Mouse (Mus musculus): ENCODE measurements around the gene Aldoc. TPM values are rescaled to one million over a fixed set of nuclear protein-coding genes. Genes with fewer than 3 reads are reported as not detected.
"Not testable (repeated sequence)": the region's sequence is repeated elsewhere in the genome, so short reads cannot be mapped to it uniquely, and the experiment has no call there.

Gene Aldoc
- 100 to 1,000 TPM; 852 to 862 TPM for total RNA-seq (2021)

DNA sequence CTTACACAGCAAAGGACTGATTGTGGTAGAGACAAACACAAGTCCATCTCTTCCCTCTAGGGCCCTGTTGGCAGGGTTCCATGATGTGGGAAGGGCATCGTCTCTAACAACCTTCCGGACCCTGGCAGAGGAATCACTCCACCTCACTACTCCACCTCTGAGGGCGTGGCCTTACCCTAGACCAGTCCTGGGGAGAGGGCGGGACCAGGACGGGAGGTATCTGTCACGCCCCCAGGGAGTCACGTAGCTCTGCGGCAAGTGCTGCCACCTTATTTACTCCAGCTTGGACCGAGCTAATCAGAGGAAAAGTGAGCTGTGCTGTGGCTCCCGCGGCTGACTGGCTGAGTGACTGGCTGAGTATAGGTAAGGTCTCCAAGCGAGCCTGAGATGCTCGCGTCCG is at the start of gene Aldoc:
Gene Aldoc, plus strand, starts transcription at position 109 of the 400 bp plus-strand sequence.
- DNase-seq (ENCODE audit: extremely low spot score in 1 of 2, low spot score in 1 of 2), result peak; percentile 32 to 51

DNA sequence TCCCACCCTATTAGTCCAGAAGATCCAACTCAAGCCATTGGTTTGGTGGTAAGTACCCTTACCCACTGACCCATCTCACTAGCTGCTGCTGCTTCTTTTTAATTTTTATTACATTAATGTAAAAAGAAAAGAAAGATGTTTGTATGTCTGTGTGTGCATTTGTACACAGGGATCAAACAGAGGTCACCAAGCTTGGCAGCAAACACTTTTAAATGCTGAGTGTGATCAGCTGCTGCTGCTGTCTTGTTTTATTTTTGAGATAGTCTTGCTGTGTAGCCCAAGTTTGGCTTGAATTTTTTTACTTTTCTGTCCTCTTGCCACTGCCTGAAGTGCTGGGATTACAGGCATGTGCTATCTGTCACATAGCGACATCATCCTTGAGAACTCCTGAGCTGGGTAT is 47.2 kb upstream of the Aldoc start:
- no peak for DNase-seq (ENCODE audit: extremely low spot score in 1 of 2, low spot score in 1 of 2)

DNA sequence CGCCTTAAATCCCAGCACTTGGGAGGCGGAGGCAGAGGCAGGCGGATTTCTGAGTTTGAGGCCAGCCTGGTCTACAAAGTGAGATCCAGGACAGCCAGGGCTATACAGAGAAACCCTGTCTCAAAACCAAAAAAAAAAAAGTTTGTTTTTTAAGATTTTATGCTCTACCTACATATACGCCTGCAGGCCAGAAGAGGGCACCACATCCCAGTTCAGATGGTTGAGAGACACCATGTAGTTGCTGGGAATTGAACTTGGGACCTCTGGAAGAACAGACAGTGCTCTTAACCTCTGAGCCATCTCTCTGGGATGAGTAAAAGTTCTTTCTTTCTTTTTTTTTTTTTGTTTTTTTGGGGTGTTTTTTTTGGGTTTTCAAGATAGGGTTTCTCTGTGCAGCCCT is 46.6 kb upstream of the Aldoc start:
- not testable (repeated sequence) for DNase-seq (ENCODE audit: extremely low spot score in 1 of 2, low spot score in 1 of 2)

DNA sequence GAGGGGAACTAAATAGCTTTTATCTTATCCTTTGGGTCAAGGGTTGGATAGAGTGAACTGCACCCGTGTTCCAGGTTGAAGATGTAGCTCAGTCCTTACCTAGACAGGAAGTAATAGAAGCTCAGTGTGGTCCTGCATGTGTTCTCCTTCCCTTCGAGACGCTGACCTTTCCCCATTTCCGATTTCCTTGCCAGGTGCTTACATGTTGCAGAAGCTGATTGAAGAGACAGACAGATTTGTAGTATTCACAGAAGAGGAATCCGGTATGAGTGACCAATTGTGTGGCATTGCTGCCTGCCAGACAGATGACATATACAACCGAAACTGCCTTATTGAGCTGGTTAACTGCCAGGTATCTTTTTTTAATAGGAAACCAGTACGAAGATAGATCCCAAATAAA is 43.9 kb upstream of the Aldoc start:
- no peak for DNase-seq (ENCODE audit: extremely low spot score in 1 of 2, low spot score in 1 of 2)

DNA sequence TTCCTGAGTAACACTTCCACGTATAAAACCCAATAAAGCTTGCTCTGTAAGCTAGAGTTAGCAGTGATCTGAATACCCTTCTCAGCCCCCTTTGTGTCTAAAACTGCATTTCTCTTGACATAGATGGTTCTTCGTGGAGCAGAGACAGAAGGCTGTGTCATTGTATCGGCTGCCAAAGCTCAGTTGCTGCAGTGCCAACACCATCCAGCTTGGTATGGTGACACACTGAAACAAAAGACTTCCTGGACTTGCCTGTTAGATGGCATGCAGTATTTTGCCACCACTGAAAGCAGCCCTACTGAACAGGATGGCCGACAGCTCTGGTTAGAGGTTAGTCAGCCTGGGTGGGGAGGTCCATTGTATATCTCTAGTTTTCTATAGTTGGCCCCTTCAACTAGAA is 43.2 kb upstream of the Aldoc start:
- DNase-seq (ENCODE audit: extremely low spot score in 1 of 2, low spot score in 1 of 2), result no peak

DNA sequence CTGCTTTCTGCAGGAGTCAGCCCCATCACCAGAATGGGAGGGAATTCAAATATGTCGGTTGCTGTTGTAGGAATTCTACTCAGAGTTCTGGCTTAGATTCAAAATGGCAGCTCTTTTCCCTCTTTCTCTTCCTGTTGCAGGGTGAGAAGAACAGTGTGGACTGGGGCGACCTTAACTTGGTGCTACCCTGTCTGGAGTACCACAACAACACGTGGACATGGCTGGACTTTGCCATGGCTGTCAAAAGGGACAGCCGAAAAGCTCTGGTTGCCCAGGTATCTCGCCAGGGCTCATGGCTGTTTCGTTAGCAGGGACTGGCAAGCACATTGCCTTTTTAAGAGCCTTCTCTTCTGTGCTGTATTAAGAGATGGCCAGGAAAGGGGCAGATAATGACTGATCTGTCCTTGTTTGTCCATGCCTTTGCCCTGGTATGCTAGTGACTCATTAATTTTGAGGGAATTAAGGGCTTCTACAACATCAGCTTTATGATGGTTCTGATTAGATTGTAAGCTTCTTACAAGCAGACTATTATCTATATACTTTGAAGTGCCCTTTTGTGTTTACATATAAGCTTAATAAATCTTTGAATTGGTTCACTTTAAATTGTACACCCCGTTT is 33.5 kb upstream of the Aldoc start:
- no peak for DNase-seq (ENCODE audit: extremely low spot score in 1 of 2, low spot score in 1 of 2)

DNA sequence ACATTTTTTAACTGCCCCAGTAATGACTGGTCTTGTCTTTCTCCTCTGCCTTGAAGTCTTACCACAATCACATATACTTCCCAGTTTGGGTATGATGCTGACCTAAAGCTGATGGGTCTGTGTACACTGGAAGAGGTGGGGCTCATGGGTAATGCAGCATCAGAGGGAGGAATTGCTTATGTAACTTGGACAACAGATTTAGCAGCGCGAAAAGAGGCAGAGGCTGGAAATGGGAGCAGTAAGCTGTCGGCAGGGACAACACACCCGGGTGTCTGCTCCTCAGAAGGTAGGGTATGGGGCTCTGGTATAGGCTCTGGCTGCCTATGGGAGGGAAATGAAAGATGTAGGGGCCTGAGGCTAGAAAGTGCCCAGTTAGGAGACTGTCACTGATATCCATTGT is 32.1 kb upstream of the Aldoc start, which contains the start of gene BC030499:
Gene BC030499, plus strand, starts transcription at position 188 of the 400 bp plus-strand sequence.
- no peak for DNase-seq (ENCODE audit: extremely low spot score in 1 of 2, low spot score in 1 of 2)

DNA sequence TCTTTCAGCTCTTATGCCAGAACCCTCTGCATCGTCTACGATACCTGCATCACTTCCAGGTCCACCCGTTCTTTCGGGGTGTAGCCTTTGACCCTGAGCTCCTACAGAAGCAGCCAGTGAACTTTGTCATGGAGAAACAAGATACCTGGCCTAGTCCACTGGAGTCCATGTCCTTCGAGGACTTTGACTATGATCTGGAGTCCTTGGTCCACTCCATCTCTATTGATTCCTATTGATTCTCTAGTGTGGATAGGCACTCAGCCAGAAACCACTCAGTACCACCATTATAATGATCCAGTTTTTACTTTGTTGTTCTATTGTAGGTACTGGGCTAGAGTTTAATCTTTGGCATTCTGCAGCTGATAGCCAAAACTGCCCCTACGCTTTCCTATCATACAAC is 28.2 kb upstream of the Aldoc start:
- no peak for DNase-seq (ENCODE audit: extremely low spot score in 1 of 2, low spot score in 1 of 2)

DNA sequence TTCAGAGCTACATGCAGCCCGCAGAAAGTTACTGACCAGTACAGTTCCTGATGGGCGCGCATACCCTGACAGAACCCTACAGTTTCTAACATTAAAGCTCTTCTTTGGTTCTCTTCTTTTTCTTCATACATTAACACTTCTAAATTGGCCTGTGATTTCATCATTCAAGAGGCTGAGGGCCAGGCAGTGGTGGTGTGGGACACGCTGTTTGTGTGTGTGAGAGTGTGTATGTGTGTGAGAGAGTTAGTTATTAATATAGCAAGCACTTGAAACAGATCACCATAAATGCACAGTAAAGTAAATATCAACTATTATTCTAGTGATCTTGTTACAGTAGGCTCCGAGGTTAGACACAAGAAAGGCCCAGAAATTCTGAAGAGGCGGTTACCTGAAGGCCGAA is 21.9 kb upstream of the Aldoc start:
- DNase-seq (ENCODE audit: extremely low spot score in 1 of 2, low spot score in 1 of 2), result no peak

DNA sequence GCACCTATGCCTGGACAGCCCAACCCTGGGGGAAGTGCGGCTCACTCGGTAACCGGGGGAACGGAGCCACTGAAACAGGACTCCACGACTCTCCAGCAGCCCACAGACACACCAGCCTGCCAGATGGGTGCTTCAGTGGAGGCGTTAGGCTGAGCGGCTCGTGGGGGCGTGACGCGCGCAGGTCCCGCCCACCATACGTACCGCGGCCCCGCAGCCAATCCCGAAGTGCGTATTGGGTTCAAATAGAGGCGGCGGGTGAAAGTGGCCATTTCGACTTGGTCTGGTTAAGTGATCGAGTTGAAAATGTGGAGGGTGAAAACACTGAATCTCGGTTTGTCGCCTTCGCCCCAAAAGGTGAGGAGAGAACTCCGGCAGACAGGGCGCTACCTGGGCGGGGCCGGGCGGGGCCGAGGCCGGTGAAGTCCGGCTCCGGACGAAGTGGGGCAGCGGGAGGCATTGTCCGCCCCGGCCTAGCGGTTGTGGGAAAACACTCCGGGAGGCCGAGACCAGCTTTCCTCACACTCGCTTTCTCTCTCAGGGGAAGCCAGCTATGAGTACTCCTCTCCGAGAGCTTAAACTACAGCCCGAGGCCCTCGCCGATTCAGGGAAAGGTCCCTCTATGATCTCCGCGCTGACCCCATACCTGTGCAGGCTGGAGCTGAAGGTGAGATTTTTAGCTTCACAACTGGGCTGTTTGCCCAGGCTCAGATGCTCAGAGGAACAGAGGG is 21.2 kb upstream of the Aldoc start, which contains the start of gene Spag5:
Gene Spag5, plus strand, starts transcription at position 173 of the 728 bp plus-strand sequence.
- peak; percentile 73 to 77 for DNase-seq (ENCODE audit: extremely low spot score in 1 of 2, low spot score in 1 of 2)

DNA sequence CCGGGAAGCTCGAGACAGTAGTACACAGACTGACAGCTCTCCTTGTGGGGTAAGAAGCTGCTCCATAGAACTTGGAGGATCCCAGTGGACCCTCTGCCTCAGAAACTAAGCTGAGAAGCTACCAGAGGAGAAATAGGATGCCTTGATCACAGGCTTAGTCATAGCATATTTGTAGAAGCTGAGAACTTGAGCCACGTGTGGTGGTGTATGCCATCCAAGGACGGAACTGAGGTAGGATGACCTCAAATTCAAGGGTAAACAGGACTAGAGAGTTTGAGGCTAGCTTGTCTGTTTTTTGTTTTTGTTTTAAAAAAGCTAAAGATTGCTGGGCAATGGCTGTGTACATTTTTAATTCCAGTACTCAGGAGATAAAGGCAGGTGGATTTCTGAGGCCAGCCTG is 17.5 kb upstream of the Aldoc start:
- DNase-seq (ENCODE audit: extremely low spot score in 1 of 2, low spot score in 1 of 2), result no peak

DNA sequence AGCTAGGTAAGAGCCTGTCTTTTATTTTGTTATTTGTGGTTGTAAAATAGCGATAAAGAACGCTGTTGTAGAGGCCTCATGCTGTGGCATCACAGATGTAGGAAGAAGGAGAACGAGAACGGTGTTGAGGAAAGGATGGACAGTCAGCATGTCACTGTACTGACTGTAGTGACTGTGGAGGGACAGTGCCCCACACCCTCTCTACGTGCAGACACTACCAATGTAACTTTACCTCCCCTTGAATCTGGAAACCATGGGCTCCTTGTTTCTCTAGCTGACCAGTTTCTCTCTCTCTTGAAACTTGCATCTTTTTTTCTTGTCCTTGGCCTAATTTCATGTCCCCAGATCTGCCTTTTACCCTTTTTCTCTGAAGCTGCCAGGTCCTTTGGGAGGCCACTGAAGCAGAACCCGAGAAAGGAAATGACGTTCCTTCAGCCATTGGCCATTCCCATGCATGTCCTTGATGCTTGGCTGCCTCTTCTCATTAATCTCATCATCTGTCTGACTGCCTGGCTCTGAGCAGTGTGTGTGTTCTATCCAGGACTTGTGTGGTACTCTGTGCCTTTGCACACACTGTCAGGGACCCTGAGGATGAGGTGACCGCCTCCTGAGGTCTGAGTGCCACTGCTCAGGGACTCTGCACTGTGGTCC is 11.8 kb upstream of the Aldoc start:
- no peak for DNase-seq (ENCODE audit: extremely low spot score in 1 of 2, low spot score in 1 of 2)

DNA sequence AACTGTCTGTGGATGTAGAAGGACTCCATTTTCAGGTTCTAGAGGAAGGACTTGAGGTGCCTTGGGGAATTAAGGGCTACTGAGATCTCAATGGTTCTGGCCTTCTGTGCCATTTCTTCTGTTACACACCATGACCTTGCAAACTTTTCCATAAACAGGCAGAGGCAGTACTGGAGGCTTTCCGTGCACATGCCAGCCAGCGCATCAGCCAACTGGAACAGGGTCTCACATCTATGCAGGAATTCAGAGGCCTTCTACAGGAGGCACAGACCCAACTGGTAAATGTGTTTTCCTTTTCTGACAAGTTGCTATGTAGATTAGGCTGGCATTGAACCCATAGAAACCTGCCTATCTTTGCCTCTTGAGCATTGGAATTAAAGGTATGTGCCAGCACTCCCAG is 9.1 kb upstream of the Aldoc start:
- DNase-seq (ENCODE audit: extremely low spot score in 1 of 2, low spot score in 1 of 2), result no peak

DNA sequence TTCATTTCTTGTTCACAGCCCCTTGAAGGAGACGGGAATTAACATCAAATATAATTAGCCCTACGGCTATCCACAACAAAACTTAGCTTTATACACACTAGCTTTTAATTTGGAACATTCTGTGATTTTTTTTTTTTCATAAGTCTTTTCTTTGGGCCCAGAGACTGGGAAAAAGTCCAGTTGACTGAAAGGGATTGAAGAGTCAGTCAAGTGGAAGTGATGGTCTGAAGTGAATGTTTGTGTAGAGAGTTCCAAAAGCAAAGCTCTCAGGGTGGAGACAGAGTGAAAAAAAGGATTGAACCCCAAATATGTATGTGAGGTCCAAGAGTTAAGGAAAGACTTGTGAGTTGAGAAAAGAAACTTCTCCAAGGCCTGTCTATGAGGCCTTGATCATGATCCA is 4.4 kb upstream of the Aldoc start:
- DNase-seq (ENCODE audit: extremely low spot score in 1 of 2, low spot score in 1 of 2), result no peak

DNA sequence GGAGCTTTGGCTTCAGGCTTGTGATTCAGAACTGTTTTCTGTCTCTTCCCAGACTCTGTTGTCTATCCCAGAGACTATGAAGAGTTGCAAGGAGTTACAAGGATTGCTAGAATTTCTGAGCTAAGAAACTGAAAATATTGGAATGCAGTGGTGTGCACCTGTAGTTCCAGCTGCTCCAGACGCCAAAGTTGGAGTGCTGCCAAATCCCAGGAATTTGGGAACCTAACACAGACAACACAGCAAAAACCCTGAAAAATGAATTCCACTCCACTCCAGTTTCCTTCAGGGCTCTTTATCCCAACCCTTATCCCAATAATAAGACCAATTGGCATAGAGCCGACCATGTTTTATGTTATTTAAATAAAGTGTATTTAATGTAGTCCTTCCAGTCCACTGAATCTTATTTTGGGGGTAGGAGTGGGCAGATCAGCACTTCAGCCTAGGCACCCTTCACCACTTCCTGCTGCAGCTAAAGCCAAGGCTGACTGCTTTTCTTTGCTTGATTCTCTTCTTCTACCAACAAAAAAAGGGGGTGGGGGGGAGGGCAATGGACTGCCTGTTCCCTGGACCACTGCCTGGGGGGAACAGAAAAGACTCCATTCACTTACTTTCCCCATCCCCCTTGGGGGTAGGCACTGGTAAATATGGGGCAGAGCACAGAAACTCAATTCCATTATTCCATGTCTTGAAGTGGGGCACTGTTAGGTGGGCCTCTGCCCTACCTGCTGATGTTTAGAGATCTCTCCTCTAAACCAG is 514 bp upstream of the Aldoc start:
- no peak for DNase-seq (ENCODE audit: extremely low spot score in 1 of 2, low spot score in 1 of 2)

DNA sequence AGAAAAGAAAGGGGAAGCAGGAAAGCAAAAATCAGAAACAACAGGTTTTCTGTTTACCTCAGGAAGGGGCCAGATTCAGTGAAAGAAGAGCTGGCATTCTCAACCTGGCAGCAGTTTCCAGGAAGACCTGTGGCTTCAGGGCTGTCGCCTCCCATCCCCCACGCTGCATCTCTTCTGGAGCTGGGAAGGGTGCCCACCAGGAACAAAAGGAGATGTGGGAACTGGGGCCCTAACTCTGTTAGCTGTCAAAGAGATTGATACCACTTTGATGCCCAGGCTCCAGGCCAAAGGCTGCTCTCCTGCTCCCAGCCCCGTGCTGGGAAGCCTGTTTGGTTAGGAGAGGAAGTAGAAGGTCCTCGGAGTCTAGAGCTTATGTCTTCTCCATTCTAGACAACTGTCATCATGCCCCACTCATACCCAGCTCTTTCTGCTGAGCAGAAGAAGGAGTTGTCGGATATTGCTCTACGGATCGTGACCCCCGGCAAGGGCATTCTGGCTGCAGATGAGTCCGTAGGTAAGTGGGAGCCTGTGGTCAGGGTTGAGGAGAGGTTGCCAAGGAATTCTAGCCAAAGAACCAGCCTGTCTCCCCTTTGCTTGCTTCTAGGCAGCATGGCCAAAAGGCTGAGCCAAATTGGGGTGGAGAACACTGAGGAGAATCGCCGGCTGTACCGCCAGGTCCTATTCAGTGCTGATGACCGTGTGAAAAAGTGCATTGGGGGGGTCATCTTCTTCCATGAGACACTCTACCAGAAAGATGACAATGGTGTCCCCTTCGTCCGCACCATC is 1.4 kb downstream of the Aldoc start:
- peak; percentile 17 to 51 for DNase-seq (ENCODE audit: extremely low spot score in 1 of 2, low spot score in 1 of 2)

DNA sequence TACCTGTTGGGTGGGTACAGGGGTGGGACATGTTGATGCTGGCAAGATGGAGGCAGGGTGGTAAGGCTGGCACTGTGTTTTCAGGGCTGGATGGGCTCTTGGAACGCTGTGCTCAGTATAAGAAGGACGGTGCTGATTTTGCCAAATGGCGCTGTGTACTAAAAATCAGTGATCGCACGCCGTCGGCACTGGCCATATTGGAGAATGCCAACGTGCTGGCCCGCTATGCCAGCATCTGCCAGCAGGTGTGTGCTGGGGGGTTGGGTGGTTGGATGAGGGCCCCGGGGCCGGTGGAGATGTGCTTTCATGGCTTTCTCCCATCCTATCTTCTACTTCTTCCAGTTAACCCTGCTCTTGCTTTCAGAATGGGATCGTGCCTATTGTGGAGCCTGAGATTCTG is 2.2 kb downstream of the Aldoc start:
- no peak for DNase-seq (ENCODE audit: extremely low spot score in 1 of 2, low spot score in 1 of 2)

DNA sequence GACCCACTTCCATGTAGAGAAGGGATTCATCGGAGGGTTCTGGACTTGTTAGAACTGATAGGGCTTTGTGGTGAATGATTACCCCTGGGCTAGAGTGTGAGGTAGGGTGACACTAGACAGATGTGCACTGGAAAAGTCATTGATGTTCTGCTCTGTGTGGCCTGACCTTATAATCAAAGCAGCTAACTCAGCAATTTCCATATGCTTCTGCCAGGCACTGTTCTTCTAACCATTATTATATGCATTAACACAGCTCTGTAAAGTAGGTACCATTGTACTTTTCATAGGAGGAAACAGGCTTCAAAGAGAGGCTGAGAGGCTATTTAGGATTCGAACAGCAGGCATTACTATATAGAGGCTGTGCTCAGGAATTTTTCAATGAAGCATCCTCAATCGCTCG is 4.4 kb downstream of the Aldoc start:
- DNase-seq (ENCODE audit: extremely low spot score in 1 of 2, low spot score in 1 of 2), result no peak

DNA sequence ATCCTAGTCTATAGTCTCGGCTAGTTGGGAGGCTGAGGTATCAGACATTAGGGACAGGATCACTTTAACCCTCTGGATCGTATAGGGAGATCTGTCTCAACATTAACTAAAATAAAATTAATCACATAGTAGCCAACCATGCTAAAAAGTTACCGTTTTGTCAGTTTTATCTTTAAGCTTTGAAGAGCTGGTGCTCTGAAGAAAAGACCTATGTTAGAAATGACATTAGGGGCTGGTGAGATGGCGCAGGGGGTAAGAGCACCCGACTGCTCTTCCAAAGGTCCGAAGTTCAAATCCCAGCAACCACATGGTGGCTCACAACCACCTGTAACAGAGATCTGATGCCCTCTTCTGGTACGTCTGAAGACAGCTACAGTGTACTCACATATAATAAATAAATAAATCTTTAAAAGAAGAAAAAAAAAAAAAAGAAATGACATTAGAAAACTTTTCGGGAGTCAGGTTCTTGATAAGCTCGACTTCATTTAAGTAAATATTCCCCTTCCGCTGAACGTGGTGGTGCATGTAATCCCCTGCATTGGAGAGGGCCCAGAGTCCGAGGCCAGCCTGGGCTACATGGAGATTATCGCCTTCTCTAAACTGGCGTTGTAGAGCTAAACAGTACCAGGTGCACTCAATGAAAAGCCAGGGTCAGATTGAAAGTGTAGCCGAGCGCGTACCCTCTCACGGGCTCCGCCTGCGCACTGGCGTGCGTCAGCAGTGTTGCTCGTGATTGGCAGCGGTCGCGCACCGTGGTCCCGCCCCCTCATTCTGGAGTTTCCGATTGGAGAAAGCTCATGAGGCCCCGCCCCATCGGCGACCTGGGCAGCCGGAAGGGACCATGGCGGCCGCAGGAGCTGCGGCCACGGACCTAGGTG is 5.1 kb downstream of the Aldoc start, which contains the start of gene Pigs:
Gene Pigs, plus strand, starts transcription at position 782 of the 878 bp plus-strand sequence.
- DNase-seq (ENCODE audit: extremely low spot score in 1 of 2, low spot score in 1 of 2), result peak; percentile 87 to 90
